Mouse (Mus musculus) liver, embryonic 14.5 days (tissue): ENCODE data around the gene Lfng. TPM values are rescaled to one million over a fixed set of nuclear protein-coding genes. Genes with fewer than 3 reads are reported as not detected.

Source experiments
- ATAC-seq: fragments of 200-750 bp; cut with Nextera tagmentation; 2 replicates; pipeline ENCODE4 v1.8.0; 2017; ENCODE audit warnings: moderate number of reproducible peaks, mild to moderate bottlenecking, moderate library complexity; ENCODE audit not compliant: insufficient read depth
- DNase-seq, 3 experiments: peaks; one replicate each; pipeline ENCODE4 v3.0.0-alpha.2; 2012 to 2013; ENCODE audit warnings: low read depth in 3 of 3, low spot score in 3 of 3
- H3K27ac ChIP-seq: fragments of 300-500 bp; sonication (generic); 2 replicates; pipeline ENCODE4 v1.5.1; 2014; ENCODE audit warnings: moderate library complexity, mild to moderate bottlenecking, control low read depth, inconsistent platforms
- H3K27me3 ChIP-seq: fragments of 300-500 bp; sonication (generic); 2 replicates; pipeline ENCODE4 v1.6.1; 2014; ENCODE audit warnings: mild to moderate bottlenecking, low read length, moderate library complexity; ENCODE audit not compliant: control insufficient read depth, insufficient read depth
- H3K36me3 ChIP-seq: fragments of 300-500 bp; sonication (generic); replicated peaks from 2 replicates; pipeline ENCODE4 v1.6.1; 2014; ENCODE audit warnings: low read depth; ENCODE audit not compliant: control insufficient read depth, insufficient read depth
- H3K4me1 ChIP-seq, 2 experiments: fragments of 200-500 bp in 1 of 2; fragments of 300-500 bp in 1 of 2; sonication (generic) in 1 of 2; replicated peaks; 2 replicates each; pipeline ENCODE4 v1.6.1; 2012 to 2014; ENCODE audit warnings: antibody characterized with exemption in 1 of 2, inconsistent platforms in 1 of 2, low read length in 1 of 2; ENCODE audit not compliant: control insufficient read depth in 2 of 2, insufficient read depth in 2 of 2
- H3K4me2 ChIP-seq: fragments of 300-500 bp; sonication (generic); 2 replicates; pipeline ENCODE4 v1.6.1; 2014; ENCODE audit warnings: low read depth, mild to moderate bottlenecking, control low read depth, moderate library complexity
- H3K4me3 ChIP-seq, 2 experiments: fragments of 200-500 bp in 1 of 2; fragments of 300-500 bp in 1 of 2; sonication (generic) in 1 of 2; 2 replicates each; pipeline ENCODE4 v1.5.1; 2012 to 2014; ENCODE audit warnings: low read depth in 2 of 2, low read length in 2 of 2, mild to moderate bottlenecking in 2 of 2, control low read depth in 1 of 2, inconsistent platforms in 1 of 2, moderate library complexity in 1 of 2; ENCODE audit not compliant: insufficient read depth in 1 of 2
- H3K9ac ChIP-seq: fragments of 300-500 bp; sonication (generic); replicated peaks from 2 replicates; pipeline ENCODE4 v1.6.1; 2014; ENCODE audit warnings: mild to moderate bottlenecking, control low read depth, moderate library complexity
- H3K9me3 ChIP-seq: fragments of 300-500 bp; sonication (generic); 2 replicates; pipeline ENCODE4 v1.6.1; 2016; ENCODE audit warnings: low read length, mixed read lengths; ENCODE audit not compliant: control insufficient read depth
- CTCF ChIP-seq: IDR thresholded peaks from 2 replicates; pipeline ENCODE4 v1.5.1; 2016; ENCODE audit warnings: antibody characterized with exemption, low read depth, control low read depth
- EP300 ChIP-seq: IDR thresholded peaks from 2 replicates; pipeline ENCODE4 v1.6.1; 2016; ENCODE audit warnings: antibody characterized with exemption, low read depth
- WGBS: fragments of 180-500 bp; shearing (Covaris S2); extraction: QIAGEN DNeasy Blood & Tissue Kit; methylation state at CpG from one replicate; pipeline ENCODE4 v1.1.7; 2014; ENCODE audit not compliant: insufficient replicate concordance; 5-methylcytosine and 5-hydroxymethylcytosine counted together
- polyA plus RNA-seq, 2 experiments: library from polyadenylated mRNA; depleted of rRNA in 1 of 2; stranded (reverse) in 1 of 2; unstranded in 1 of 2; fragments of >200 nt; fragmentation: Nextera tagmentation in 1 of 2; extraction: Ambion mirVana in 1 of 2; gene quantifications; 2 replicates each; pipeline versions ENCODE4 v1.2.1 to v1.2.3; 2012 to 2014

Gene Lfng
- polyA plus RNA-seq, 2 experiments, result 9.9 to 12.1 TPM

DNA sequence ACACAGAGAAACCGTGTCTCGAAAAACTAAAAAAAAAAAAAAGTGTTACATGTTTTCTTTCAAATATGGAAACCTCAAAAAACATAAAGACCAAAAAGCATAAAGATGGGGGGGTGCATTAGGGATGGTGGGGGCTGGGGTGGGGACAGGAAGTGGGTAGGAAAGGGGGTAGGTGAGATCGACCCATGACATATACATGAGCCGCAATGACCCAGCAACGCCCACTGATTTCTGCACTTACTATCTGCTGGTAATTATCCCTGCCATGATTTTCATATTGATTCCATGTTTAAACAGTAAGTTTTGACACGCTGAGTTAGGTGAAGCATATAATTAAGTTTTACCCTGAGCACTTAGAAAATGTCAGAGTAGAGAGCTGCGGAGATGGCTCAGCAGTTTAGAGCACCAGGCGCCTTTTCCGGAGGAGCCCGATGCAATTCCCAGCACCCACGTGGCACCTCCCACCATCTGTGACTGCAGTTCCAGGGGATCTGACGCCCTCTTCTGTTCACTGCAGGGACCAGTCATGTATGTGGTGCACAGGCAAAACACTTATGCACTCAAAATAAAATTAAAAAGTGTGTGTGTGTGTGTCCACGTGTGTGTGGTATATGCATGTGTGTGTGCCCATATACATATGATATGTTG is 36.8 kb upstream of the Lfng start:
- H3K9ac ChIP-seq, result no peak overlapping the region
- ATAC-seq (no peak), DNase-seq (no peak)
- peaks cover 7 to 24% of the 10 kb centered on the region in 2 experiments for H3K4me1 ChIP-seq
- H3K27me3 ChIP-seq, result no peaks in the 10 kb centered on the region
- TF ChIP-seq CTCF (peak; percentile 20; the same call in 1 of the 2 replicates), EP300 (no peak)
- WGBS, result 75% methylated on average over 13 of the region's 13 CpGs
- H3K27ac ChIP-seq, result no peak overlapping the region
- no peaks in the 10 kb centered on the region for H3K9me3 ChIP-seq
- H3K36me3 ChIP-seq, result no peaks in the 10 kb centered on the region
- no peak overlapping the region for H3K4me2 ChIP-seq
- H3K4me3 ChIP-seq, result no peak overlapping the region

GRCm38 (mm10) chr5:140571201-140571600 is 35.9 kb upstream of the Lfng start:
- H3K4me2 ChIP-seq, result no peak overlapping the region
- H3K36me3 ChIP-seq, result no peaks in the 10 kb centered on the region
- 56% methylated on average over 4 of the region's 4 CpGs for WGBS
- H3K9ac ChIP-seq, result no peak overlapping the region
- H3K27ac ChIP-seq, result no peak overlapping the region
- TF ChIP-seq EP300 (no peak), CTCF (no peak)
- ATAC-seq, result no peak
- DNase-seq, result no peak
- no peaks in the 10 kb centered on the region for H3K27me3 ChIP-seq
- no peak overlapping the region for H3K4me3 ChIP-seq
- peaks cover 3 to 20% of the 10 kb centered on the region in 2 experiments; a peak in 3 of 4 replicates for H3K4me1 ChIP-seq
- no peaks in the 10 kb centered on the region for H3K9me3 ChIP-seq

DNA sequence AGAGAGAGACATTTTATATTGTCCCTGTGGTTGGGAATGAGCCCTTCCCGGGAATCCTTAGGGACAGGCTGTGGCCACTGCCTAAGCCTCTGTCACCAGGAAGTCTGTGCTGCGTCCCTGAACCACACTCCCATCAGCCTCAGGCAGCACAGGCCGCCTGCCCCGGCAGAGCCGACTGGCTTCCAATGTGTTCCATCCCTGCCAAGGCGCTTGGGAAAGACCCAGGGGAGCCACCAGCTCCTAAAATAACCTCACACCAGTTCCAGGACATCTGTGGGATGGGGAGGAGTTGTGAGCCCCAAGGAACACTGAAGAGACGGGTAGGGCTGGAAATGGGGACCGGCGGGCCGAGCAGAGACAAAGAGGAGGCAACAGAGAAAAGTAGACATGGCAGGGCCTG is 35.4 kb upstream of the Lfng start:
- no peaks in the 10 kb centered on the region for H3K9me3 ChIP-seq
- DNase-seq (no peak), ATAC-seq (no peak)
- no peaks in the 10 kb centered on the region for H3K36me3 ChIP-seq
- TF ChIP-seq CTCF (no peak), EP300 (no peak)
- H3K4me1 ChIP-seq, result peaks cover 1 to 19% of the 10 kb centered on the region in 2 experiments; a peak in 3 of 4 replicates
- H3K27me3 ChIP-seq, result no peaks in the 10 kb centered on the region
- no peak overlapping the region for H3K9ac ChIP-seq
- no peak overlapping the region for H3K4me3 ChIP-seq
- no peak overlapping the region for H3K4me2 ChIP-seq
- H3K27ac ChIP-seq, result no peak overlapping the region
- 74% methylated on average over 10 of the region's 10 CpGs for WGBS

GRCm38 (mm10) chr5:140572611-140573010 is 34.5 kb upstream of the Lfng start:
- WGBS, result 67% methylated on average over 6 of the region's 6 CpGs
- no peaks in the 10 kb centered on the region for H3K27me3 ChIP-seq
- DNase-seq, result no peak
- H3K4me2 ChIP-seq, result no peak overlapping the region
- H3K36me3 ChIP-seq, result no peaks in the 10 kb centered on the region
- ATAC-seq, result no peak
- H3K4me1 ChIP-seq, result peaks cover 0 to 9% of the 10 kb centered on the region in 2 experiments; a peak in 2 of 4 replicates
- no peak for TF ChIP-seq CTCF
- TF ChIP-seq EP300, result no peak
- H3K4me3 ChIP-seq, result no peak overlapping the region
- no peak overlapping the region for H3K9ac ChIP-seq
- no peaks in the 10 kb centered on the region for H3K9me3 ChIP-seq
- H3K27ac ChIP-seq, result no peak overlapping the region

- H3K9me3 ChIP-seq, result no peaks in the 10 kb centered on the region
- no peak for DNase-seq
- no peak overlapping the region for H3K4me2 ChIP-seq
- no peaks in the 10 kb centered on the region for H3K27me3 ChIP-seq
- ATAC-seq, result no peak
- no peaks in the 10 kb centered on the region for H3K36me3 ChIP-seq
- H3K9ac ChIP-seq, result no peak overlapping the region
- no peak overlapping the region for H3K27ac ChIP-seq
- no peaks in the 10 kb centered on the region for H3K4me1 ChIP-seq
- TF ChIP-seq EP300 (no peak), CTCF (no peak)
- 40% methylated on average over 5 of the region's 5 CpGs for WGBS
- no peak overlapping the region for H3K4me3 ChIP-seq
These were observed 31.7 kb upstream of the Lfng start for GRCm38 (mm10) chr5:140575381-140575866.
